Mouse (Mus musculus): ENCODE results near the gene Khdrbs1.

The Khdrbs1 gene

DNA sequence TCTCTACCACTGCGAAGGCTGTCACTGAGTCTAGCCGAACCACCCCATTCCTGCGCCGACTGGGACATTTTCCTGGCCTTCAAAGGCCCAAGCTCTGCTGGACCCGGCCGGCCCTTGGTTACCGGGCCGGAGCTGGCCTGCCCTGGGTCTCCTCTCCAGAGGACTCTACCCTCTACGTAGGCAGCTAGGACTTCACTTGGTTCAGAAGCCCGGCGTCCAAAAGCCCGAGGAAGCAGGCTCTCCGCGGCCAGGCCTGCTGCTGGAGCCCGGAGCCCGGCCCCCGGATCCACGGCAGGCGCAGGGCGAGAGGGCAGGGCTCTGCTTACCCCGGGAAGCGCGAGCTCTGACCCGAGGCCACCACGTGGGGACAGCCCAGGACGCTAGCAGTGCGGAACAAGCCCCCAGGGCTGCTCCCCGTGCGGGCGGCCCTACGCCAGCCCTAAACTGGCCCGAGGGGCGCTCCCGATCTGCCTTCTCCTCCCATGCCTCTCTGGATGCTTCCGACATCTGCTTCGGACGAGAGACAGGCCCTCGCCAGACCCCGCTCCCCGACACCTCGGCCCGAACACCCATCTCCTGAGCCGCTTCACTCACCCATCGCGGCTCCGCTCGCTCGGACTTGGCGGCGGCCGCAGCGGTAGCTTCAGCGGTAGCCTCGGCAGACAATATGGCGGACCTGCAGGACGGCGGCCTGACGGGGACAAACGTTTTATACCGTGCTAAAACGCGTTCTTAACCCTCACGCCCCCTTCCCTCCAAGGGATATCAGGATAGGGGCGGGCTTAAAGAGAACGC, 69.8 kb downstream of the Khdrbs1 start, which contains the start of gene Kpna6:
Gene Kpna6 (minus strand): TSS at position 685 of the 795 bp plus-strand sequence.
- peak; percentile 64 for DNase-seq (ENCODE audit: low spot score)

GRCm38 (mm10) chr4:129671491-129672082, 70.5 kb downstream of the Khdrbs1 start:
- no peak for DNase-seq (ENCODE audit: low spot score)

- no peak for DNase-seq (ENCODE audit: low spot score)
Observed at GRCm38 (mm10) chr4:129662255-129662813, 79.8 kb downstream of the Khdrbs1 start.

GRCm38 (mm10) chr4:129661584-129661983, 80.5 kb downstream of the Khdrbs1 start:
- no peak for DNase-seq (ENCODE audit: low spot score)

DNA sequence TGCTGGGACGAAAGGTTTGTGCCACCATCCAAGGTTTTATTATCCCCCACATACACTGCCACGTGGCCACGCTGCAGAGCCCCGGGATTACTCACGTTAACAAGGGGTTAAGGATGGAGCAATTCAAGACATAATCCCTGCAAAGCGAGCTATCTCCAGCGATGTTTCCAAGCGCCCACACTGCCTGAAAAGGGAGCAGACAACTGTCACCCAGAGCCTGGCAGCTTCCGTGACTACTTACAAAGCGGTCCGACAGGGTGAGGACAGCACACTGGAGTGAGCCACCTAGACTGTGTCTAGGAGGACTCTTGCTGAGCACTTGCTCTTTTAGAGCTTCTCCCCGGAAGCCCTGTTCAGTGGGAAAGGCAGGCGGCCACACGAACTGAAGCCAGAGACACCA, 87.3 kb downstream of the Khdrbs1 start:
- DNase-seq (ENCODE audit: low spot score) = no peak
